Mouse (Mus musculus) lung, embryonic 14.5 days (tissue): ENCODE results near the gene BC028528. TPM values are rescaled to one million over a fixed set of nuclear protein-coding genes. Genes with fewer than 3 reads are reported as not detected.

Experiments used
- ATAC-seq: fragments of 200-750 bp; cut with Nextera tagmentation; 2 replicates; pipeline ENCODE4 v1.8.0; 2017; ENCODE audit warnings: mild to moderate bottlenecking, moderate TSS enrichment, moderate library complexity; ENCODE audit not compliant: insufficient read depth
- DNase-seq: peaks from one replicate; pipeline ENCODE4 v3.0.0-alpha.2; 2015
- H3K27ac ChIP-seq: fragments of 300-500 bp; sonication (generic); 2 replicates; pipeline ENCODE4 v1.5.1; 2014; ENCODE audit warnings: low read depth, mild to moderate bottlenecking, moderate library complexity
- H3K27me3 ChIP-seq: fragments of 300-500 bp; sonication (generic); 2 replicates; pipeline ENCODE4 v1.6.1; 2014; ENCODE audit warnings: low read length, control low read depth; ENCODE audit not compliant: insufficient read depth
- H3K36me3 ChIP-seq: fragments of 300-500 bp; sonication (generic); 2 replicates; pipeline ENCODE4 v1.6.1; 2014; ENCODE audit warnings: control low read depth; ENCODE audit not compliant: insufficient read depth
- H3K4me1 ChIP-seq: fragments of 300-500 bp; sonication (generic); 2 replicates; pipeline ENCODE4 v1.6.1; 2014; ENCODE audit warnings: antibody characterized with exemption, control low read depth; ENCODE audit not compliant: insufficient read depth
- H3K4me2 ChIP-seq: fragments of 300-500 bp; sonication (generic); 2 replicates; pipeline ENCODE4 v1.6.1; 2014; ENCODE audit warnings: mild to moderate bottlenecking
- H3K4me3 ChIP-seq: fragments of 300-500 bp; sonication (generic); 2 replicates; pipeline ENCODE4 v1.5.1; 2014; ENCODE audit warnings: low read depth, low read length
- H3K9ac ChIP-seq: fragments of 300-500 bp; sonication (generic); 2 replicates; pipeline ENCODE4 v1.6.1; 2014
- H3K9me3 ChIP-seq: fragments of 300-500 bp; sonication (generic); 2 replicates; pipeline ENCODE4 v1.6.1; 2016; ENCODE audit warnings: low read depth, low read length, control low read depth
- CTCF ChIP-seq: IDR thresholded peaks from 2 replicates; pipeline ENCODE4 v1.5.1; 2016; ENCODE audit warnings: antibody characterized with exemption, low read depth
- WGBS: fragments of 180-500 bp; shearing (Covaris S2); extraction: QIAGEN DNeasy Blood & Tissue Kit; methylation state at CpG from one replicate; pipeline ENCODE4 v1.1.7; 2014; 5-methylcytosine and 5-hydroxymethylcytosine counted together
- polyA plus RNA-seq: library from polyadenylated mRNA; unstranded; fragments of >200 nt; fragmentation: Nextera tagmentation; extraction: Ambion mirVana; gene quantifications from 2 replicates; pipeline ENCODE4 v1.2.1, GENCODE M21; 2014

Gene BC028528
- polyA plus RNA-seq, 1 experiment from 2014 or later: 55.4 TPM

GRCm38 (mm10) chr3:95856115-95856514, 35.7 kb downstream of the BC028528 start:
- ATAC-seq (peak; percentile 3; the same call in 1 of the 2 replicates), DNase-seq (peak; percentile 55)
- Histone ChIP-seq H3K9me3 (no peaks in the 10 kb centered on the region), H3K27me3 (no peaks in the 10 kb centered on the region), H3K4me3 (peak overlapping the region; percentile 80), H3K9ac (peak overlapping the region; percentile 70), H3K4me2 (peak overlapping the region; percentile 73), H3K36me3 (peaks cover 25% of the 10 kb centered on the region), H3K27ac (peak overlapping the region; percentile 82), H3K4me1 (no peaks in the 10 kb centered on the region; the same call in 1 of the 2 replicates)
- no peak for TF ChIP-seq CTCF
- 24% methylated on average over 7 of the region's 7 CpGs for WGBS

- no peaks in the 10 kb centered on the region; the same call in 1 of the 2 replicates for H3K4me1 ChIP-seq
- under 1% methylated on average over 56 of the region's 56 CpGs for WGBS
- peak within 1 kb of the TSS; percentile 70 for H3K9ac ChIP-seq
- no peaks in the 10 kb centered on the region for H3K27me3 ChIP-seq
- no peaks in the 10 kb centered on the region for H3K9me3 ChIP-seq
- DNase-seq (peak; percentile 97), ATAC-seq (peak; percentile 99)
- H3K27ac ChIP-seq: peak within 1 kb of the TSS; percentile 82
- peak within 1 kb of the TSS; percentile 73 for H3K4me2 ChIP-seq
- H3K4me3 ChIP-seq: peak within 1 kb of the TSS; percentile 80
- peaks cover 31% of the 10 kb centered on the region for H3K36me3 ChIP-seq
- no peak for TF ChIP-seq CTCF
Observed at GRCm38 (mm10) chr3:95855502-95856089, 36.2 kb downstream of the BC028528 start, which contains the start of gene Prpf3. Gene Prpf3, minus strand, starts transcription at chr3:95855885.

- Histone ChIP-seq H3K36me3 (peaks cover 73% of the 10 kb centered on the region), H3K9me3 (no peaks in the 10 kb centered on the region), H3K4me3 (no peak overlapping the region), H3K27ac (no peak overlapping the region), H3K27me3 (no peaks in the 10 kb centered on the region), H3K9ac (no peak overlapping the region), H3K4me2 (no peak overlapping the region), H3K4me1 (no peaks in the 10 kb centered on the region; the same call in 1 of the 2 replicates)
- ATAC-seq: no peak
- no peak for TF ChIP-seq CTCF
- DNase-seq: no peak
- WGBS: 89% methylated on average over 8 of the region's 8 CpGs
Observed at GRCm38 (mm10) chr3:95851317-95851716, 40.5 kb downstream of the BC028528 start.

- H3K9ac ChIP-seq: no peak overlapping the region
- no peaks in the 10 kb centered on the region; the same call in 1 of the 2 replicates for H3K4me1 ChIP-seq
- H3K4me2 ChIP-seq: no peak overlapping the region
- no peak for TF ChIP-seq CTCF
- no peaks in the 10 kb centered on the region for H3K9me3 ChIP-seq
- no peak overlapping the region for H3K4me3 ChIP-seq
- H3K27ac ChIP-seq: no peak overlapping the region
- ATAC-seq: no peak
- WGBS: 78% methylated on average over 4 of the region's 4 CpGs
- no peak for DNase-seq
- peaks cover 80% of the 10 kb centered on the region for H3K36me3 ChIP-seq
- no peaks in the 10 kb centered on the region for H3K27me3 ChIP-seq
Observed at GRCm38 (mm10) chr3:95850611-95851010, 41.2 kb downstream of the BC028528 start.

GRCm38 (mm10) chr3:95842503-95843214, 49.1 kb downstream of the BC028528 start:
- TF ChIP-seq CTCF: no peak
- H3K27ac ChIP-seq: no peak overlapping the region
- WGBS: 79% methylated on average over 3 of the region's 3 CpGs
- no peak overlapping the region for H3K4me3 ChIP-seq
- H3K9ac ChIP-seq: no peak overlapping the region
- H3K4me2 ChIP-seq: no peak overlapping the region
- no peaks in the 10 kb centered on the region for H3K4me1 ChIP-seq
- no peak for DNase-seq
- H3K27me3 ChIP-seq: no peaks in the 10 kb centered on the region
- H3K36me3 ChIP-seq: peaks cover 95% of the 10 kb centered on the region
- no peak for ATAC-seq
- H3K9me3 ChIP-seq: no peaks in the 10 kb centered on the region

GRCm38 (mm10) chr3:95839250-95839649, 52.6 kb downstream of the BC028528 start:
- H3K4me1 ChIP-seq: no peaks in the 10 kb centered on the region
- no peak overlapping the region for H3K4me2 ChIP-seq
- H3K36me3 ChIP-seq: peaks cover 90% of the 10 kb centered on the region
- no peaks in the 10 kb centered on the region for H3K9me3 ChIP-seq
- ATAC-seq: no peak
- no peak overlapping the region for H3K4me3 ChIP-seq
- no peak for TF ChIP-seq CTCF
- no peaks in the 10 kb centered on the region for H3K27me3 ChIP-seq
- no peak overlapping the region for H3K9ac ChIP-seq
- no peak overlapping the region for H3K27ac ChIP-seq
- no peak for DNase-seq
- WGBS: 93% methylated on average over 2 of the region's 2 CpGs

Other genes starting within 250 kb of the BC028528 start
- 82.3 and 83.2 TPM in 2 replicates for gene Mcl1, start 233.2 kb downstream of the BC028528 start, polyA plus RNA-seq
- 1.6 and 4.0 TPM in 2 replicates for gene Adamtsl4, start 204.1 kb downstream of the BC028528 start, polyA plus RNA-seq
- 23.5 and 27.7 TPM in 2 replicates for gene Ecm1, start 152.4 kb downstream of the BC028528 start, polyA plus RNA-seq
- 47.5 and 52.3 TPM in 2 replicates for gene Tars2, start 131.8 kb downstream of the BC028528 start, polyA plus RNA-seq
- 23.8 and 24.1 TPM in 2 replicates for gene Rprd2, start 73.1 kb downstream of the BC028528 start, polyA plus RNA-seq
- gene Prpf3, start 36.1 kb downstream of the BC028528 start, polyA plus RNA-seq: 53.7 and 63.7 TPM in 2 replicates
- 312 and 328 TPM in 2 replicates for gene Mrps21, start 20.5 kb downstream of the BC028528 start, polyA plus RNA-seq
- gene Ciart, start 9.8 kb downstream of the BC028528 start, polyA plus RNA-seq: 5.3 and 6.4 TPM in 2 replicates
- gene Aph1a, start 2.0 kb upstream of the BC028528 start, polyA plus RNA-seq: 44.5 and 47.9 TPM in 2 replicates
- 10.4 and 12.5 TPM in 2 replicates for gene Car14, start 12.7 kb upstream of the BC028528 start, polyA plus RNA-seq
- gene Anp32e, start 37.2 kb upstream of the BC028528 start, polyA plus RNA-seq: 80.5 and 84.0 TPM in 2 replicates
- 36.7 and 37.0 TPM in 2 replicates for gene Plekho1, start 104.0 kb upstream of the BC028528 start, polyA plus RNA-seq
- gene Vps45, start 166.5 kb upstream of the BC028528 start, polyA plus RNA-seq: 18.6 and 19.7 TPM in 2 replicates
- gene Otud7b, start 212.5 kb upstream of the BC028528 start, polyA plus RNA-seq: 18.9 and 21.3 TPM in 2 replicates